Mouse (Mus musculus) midbrain, postnatal 0 days (tissue): ENCODE results near the gene Has3. TPM values are rescaled to one million over a fixed set of nuclear protein-coding genes. Genes with fewer than 3 reads are reported as not detected.

Experiments used
- ATAC-seq: fragments of 200-750 bp; cut with Nextera tagmentation; 2 replicates; pipeline ENCODE4 v1.8.0; 2017; ENCODE audit warnings: moderate number of reproducible peaks, mild to moderate bottlenecking, moderate TSS enrichment, moderate library complexity; ENCODE audit not compliant: low FRiP score
- DNase-seq: peaks from one replicate; pipeline ENCODE4 v3.0.0-alpha.2; 2015; ENCODE audit warnings: low spot score
- H3K27ac ChIP-seq: fragments of 300-500 bp; sonication (generic); 2 replicates; pipeline ENCODE4 v1.5.1; 2014; ENCODE audit warnings: low read depth, mild to moderate bottlenecking, low read length, mixed read lengths
- H3K27me3 ChIP-seq: fragments of 300-500 bp; sonication (generic); 2 replicates; pipeline ENCODE4 v1.6.1; 2014; ENCODE audit warnings: low read length, control low read depth, mixed read lengths; ENCODE audit not compliant: insufficient read depth
- H3K36me3 ChIP-seq: fragments of 300-500 bp; sonication (generic); 2 replicates; pipeline ENCODE4 v1.6.1; 2014; ENCODE audit warnings: low read length, control low read depth, mixed read lengths; ENCODE audit not compliant: insufficient read depth
- H3K4me1 ChIP-seq: fragments of 300-500 bp; sonication (generic); 2 replicates; pipeline ENCODE4 v1.6.1; 2014; ENCODE audit warnings: mild to moderate bottlenecking, control low read depth, antibody characterized with exemption, low read length, mixed read lengths; ENCODE audit not compliant: insufficient read depth
- H3K4me2 ChIP-seq: fragments of 300-500 bp; sonication (generic); 2 replicates; pipeline ENCODE4 v1.6.1; 2014; ENCODE audit warnings: low read depth, mild to moderate bottlenecking, low read length, mixed read lengths; ENCODE audit not compliant: poor library complexity, severe bottlenecking
- H3K4me3 ChIP-seq: fragments of 300-500 bp; sonication (generic); 2 replicates; pipeline ENCODE4 v1.5.1; 2014; ENCODE audit warnings: low read depth, mild to moderate bottlenecking, low read length, moderate library complexity
- H3K9ac ChIP-seq: fragments of 300-500 bp; sonication (generic); replicated peaks from 2 replicates; pipeline ENCODE4 v1.6.1; 2014; ENCODE audit warnings: mild to moderate bottlenecking, low read length, moderate library complexity, mixed read lengths; ENCODE audit not compliant: poor library complexity, severe bottlenecking
- H3K9me3 ChIP-seq: fragments of 300-500 bp; sonication (generic); 2 replicates; pipeline ENCODE4 v1.6.1; 2016; ENCODE audit warnings: low read length, control low read depth
- CTCF ChIP-seq: IDR thresholded peaks from 2 replicates; pipeline ENCODE4 v1.5.1; 2016; ENCODE audit warnings: antibody characterized with exemption, mild to moderate bottlenecking
- WGBS: fragments of 180-500 bp; shearing (Covaris S2); extraction: QIAGEN DNeasy Blood & Tissue Kit; methylation state at CpG from one replicate; pipeline ENCODE4 v1.1.7; 2014; 5-methylcytosine and 5-hydroxymethylcytosine counted together
- polyA plus RNA-seq: library from polyadenylated mRNA; unstranded; fragments of >200 nt; fragmentation: Nextera tagmentation; extraction: Ambion mirVana; gene quantifications from 2 replicates; pipeline ENCODE4 v1.2.1, GENCODE M21; 2015
- total RNA-seq: library from RNA; depleted of rRNA; stranded (reverse); fragments of >200 nt; gene quantifications from 2 replicates; pipeline ENCODE4 v1.2.3, GENCODE M21; 2014

Has3 gene
- total and polyA plus RNA-seq, 2 experiments from 2014 or later, result 0.89 to 20.2 TPM

- no peaks in the 10 kb centered on the region for H3K27me3 ChIP-seq
- no peak for ATAC-seq
- H3K27ac ChIP-seq, result peak overlapping the region; percentile 91; the same call in 1 of the 2 replicates
- under 1% methylated on average over 15 of the region's 15 CpGs for WGBS
- TF ChIP-seq CTCF, result no peak
- peak overlapping the region; percentile 96 for H3K9ac ChIP-seq
- no peaks in the 10 kb centered on the region for H3K9me3 ChIP-seq
- peak overlapping the region; percentile 88 for H3K4me2 ChIP-seq
- H3K4me1 ChIP-seq, result no peaks in the 10 kb centered on the region; the same call in 1 of the 2 replicates
- no peaks in the 10 kb centered on the region for H3K36me3 ChIP-seq
- H3K4me3 ChIP-seq, result peak overlapping the region; percentile 96
- peak; percentile 64 for DNase-seq
Observed at GRCm38 (mm10) chr8:106892210-106892805, 22.3 kb downstream of the Has3 start.

DNA sequence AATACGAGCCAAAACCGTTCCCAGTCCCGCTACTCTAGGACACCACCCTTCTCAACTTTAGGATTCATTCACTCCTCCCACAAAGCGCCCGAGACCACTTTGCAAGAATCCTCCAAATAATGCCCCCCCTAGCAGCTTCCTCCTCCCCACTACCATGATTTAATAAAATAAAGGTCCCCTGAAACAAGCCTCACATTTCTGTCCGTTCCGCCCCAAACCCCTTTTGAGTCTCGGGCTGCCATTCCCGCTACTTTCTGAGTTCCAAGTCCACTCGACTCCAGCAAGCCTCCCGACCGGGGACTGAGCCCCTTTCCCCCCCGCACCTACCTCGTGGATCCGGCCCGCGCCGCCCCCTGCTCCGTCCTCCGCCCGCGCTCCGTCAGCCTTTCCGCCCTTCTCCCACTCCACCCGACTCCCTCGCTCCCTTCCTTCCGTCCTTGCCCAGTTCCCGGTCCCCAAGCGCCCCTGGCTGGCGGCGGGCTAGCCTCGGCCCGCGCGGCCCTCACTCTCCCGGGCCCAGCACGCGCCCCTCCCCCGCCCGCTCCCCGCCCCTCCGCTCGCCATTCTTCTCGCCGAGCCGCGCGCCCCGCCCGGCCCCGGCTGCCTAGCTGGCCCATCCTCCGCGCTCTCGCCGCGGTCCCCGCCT is 22.9 kb downstream of the Has3 start:
- Histone ChIP-seq H3K36me3 (peaks cover 5% of the 10 kb centered on the region; the same call in 1 of the 2 replicates), H3K9ac (peak overlapping the region; percentile 96), H3K4me2 (peak overlapping the region; percentile 88), H3K9me3 (no peaks in the 10 kb centered on the region), H3K27me3 (no peaks in the 10 kb centered on the region), H3K4me3 (peak overlapping the region; percentile 96), H3K27ac (peak overlapping the region; percentile 91), H3K4me1 (no peaks in the 10 kb centered on the region; the same call in 1 of the 2 replicates)
- 2% methylated on average over 35 of the region's 57 CpGs for WGBS
- ATAC-seq (peak; percentile 73), DNase-seq (peak; percentile 26)
- TF ChIP-seq CTCF, result no peak

DNA sequence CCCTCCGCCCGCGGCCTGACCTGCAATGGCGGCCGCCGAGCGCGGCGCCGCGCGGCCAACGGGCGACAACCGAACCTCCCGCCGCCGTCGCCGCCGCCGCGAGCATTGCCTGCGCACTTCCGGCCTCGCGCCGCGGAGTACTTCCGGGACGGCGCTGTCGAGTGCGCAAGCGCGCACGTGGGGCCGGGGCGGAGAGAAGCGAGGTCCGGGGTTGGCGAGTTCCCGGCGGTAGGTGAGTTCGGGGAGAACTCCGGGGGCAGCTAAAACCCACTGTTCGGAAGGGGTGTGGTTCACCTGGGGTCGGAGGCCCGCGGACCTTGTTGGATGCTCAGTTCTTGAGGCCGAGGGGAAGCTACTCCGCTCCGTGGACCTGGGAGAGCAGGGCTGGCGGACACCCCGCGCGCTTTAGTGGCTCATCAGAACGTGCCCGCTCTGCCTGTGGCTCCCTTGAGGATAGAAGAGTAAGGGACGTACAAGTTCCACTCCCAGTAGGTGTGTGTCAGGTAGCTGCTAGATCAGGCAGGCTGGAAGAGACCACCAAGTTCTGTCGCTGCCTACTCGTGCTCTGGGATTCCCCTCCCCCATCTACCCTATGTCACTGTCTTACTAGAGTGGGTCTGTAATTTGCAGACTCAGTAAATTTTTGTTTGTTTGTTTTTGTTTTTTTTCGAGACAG is 23.6 kb downstream of the Has3 start, which contains the start of gene Utp4:
Gene Utp4 (plus strand): TSS at position 156 of the 676 bp plus-strand sequence.
- H3K9me3 ChIP-seq, result no peaks in the 10 kb centered on the region
- no peaks in the 10 kb centered on the region for H3K27me3 ChIP-seq
- no peak for TF ChIP-seq CTCF
- H3K4me1 ChIP-seq, result no peaks in the 10 kb centered on the region; the same call in 1 of the 2 replicates
- H3K9ac ChIP-seq, result peak within 1 kb of the TSS; percentile 96
- ATAC-seq, result peak; percentile 95
- peak within 1 kb of the TSS; percentile 96 for H3K4me3 ChIP-seq
- peak within 1 kb of the TSS; percentile 91 for H3K27ac ChIP-seq
- H3K4me2 ChIP-seq, result peak within 1 kb of the TSS; percentile 88
- WGBS, result under 1% methylated on average over 46 of the region's 63 CpGs
- DNase-seq, result peak; percentile 87
- H3K36me3 ChIP-seq, result peaks cover 9% of the 10 kb centered on the region; the same call in 1 of the 2 replicates

GRCm38 (mm10) chr8:106899473-106899872 is 29.4 kb downstream of the Has3 start:
- TF ChIP-seq CTCF, result no peak
- H3K36me3 ChIP-seq, result peaks cover 42% of the 10 kb centered on the region
- no peaks in the 10 kb centered on the region for H3K27me3 ChIP-seq
- no peak overlapping the region for H3K4me2 ChIP-seq
- 91% methylated on average over 5 of the region's 5 CpGs for WGBS
- no peaks in the 10 kb centered on the region for H3K4me1 ChIP-seq
- no peaks in the 10 kb centered on the region for H3K9me3 ChIP-seq
- no peak overlapping the region for H3K4me3 ChIP-seq
- ATAC-seq (no peak), DNase-seq (no peak)
- no peak overlapping the region for H3K9ac ChIP-seq
- H3K27ac ChIP-seq, result no peak overlapping the region

DNA sequence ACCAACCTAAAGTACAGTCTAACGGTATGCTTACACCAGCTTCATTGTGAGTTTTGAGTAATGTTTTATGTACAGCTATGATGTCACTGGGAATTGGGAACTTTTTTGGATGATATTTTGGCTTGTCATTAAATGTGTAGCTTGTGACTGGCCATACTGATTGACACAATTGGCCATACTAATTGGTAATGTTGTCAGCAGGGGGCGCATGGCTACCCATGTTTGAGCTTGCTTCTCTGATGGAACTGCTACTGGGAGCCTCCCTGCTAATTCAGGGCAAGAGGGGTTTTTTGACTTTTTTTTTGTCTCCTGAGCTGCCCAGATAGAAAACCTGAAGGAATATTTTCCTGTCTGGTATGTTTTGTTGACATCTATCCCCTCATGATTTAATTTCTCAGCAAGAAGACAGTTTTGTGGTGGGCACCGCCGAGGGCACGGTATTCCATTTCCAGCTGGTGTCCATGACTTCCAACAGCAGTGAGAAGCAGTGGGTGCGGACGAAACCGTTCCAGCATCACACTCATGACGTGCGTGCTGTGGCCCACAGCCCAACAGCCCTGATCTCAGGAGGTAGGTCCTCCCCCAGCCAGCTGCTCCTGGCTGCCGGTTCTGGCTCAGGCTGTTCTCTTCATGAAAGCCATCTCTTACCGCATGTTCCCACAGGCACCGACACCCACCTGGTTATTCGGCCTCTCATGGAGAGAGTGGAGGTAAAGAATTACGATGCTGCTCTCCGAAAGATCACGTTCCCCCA is 35.9 kb downstream of the Has3 start:
- no peak overlapping the region for H3K9ac ChIP-seq
- H3K4me2 ChIP-seq, result no peak overlapping the region
- no peaks in the 10 kb centered on the region for H3K4me1 ChIP-seq
- ATAC-seq (no peak), DNase-seq (peak; percentile 59)
- H3K36me3 ChIP-seq, result peaks cover 44% of the 10 kb centered on the region
- no peaks in the 10 kb centered on the region for H3K27me3 ChIP-seq
- H3K9me3 ChIP-seq, result no peaks in the 10 kb centered on the region
- H3K4me3 ChIP-seq, result no peak overlapping the region
- TF ChIP-seq CTCF, result peak; percentile 65
- H3K27ac ChIP-seq, result no peak overlapping the region
- 93% methylated on average over 17 of the region's 17 CpGs for WGBS
